Mouse (Mus musculus) ovary, adult 18-20 months (tissue): ENCODE measurements around the gene Ftsj1.

ENCODE experiments used
- DNase-seq: peaks from one replicate; pipeline ENCODE4 v3.0.0; 2022; ENCODE audit warnings: low spot score, mixed read lengths

Gene Ftsj1

DNA sequence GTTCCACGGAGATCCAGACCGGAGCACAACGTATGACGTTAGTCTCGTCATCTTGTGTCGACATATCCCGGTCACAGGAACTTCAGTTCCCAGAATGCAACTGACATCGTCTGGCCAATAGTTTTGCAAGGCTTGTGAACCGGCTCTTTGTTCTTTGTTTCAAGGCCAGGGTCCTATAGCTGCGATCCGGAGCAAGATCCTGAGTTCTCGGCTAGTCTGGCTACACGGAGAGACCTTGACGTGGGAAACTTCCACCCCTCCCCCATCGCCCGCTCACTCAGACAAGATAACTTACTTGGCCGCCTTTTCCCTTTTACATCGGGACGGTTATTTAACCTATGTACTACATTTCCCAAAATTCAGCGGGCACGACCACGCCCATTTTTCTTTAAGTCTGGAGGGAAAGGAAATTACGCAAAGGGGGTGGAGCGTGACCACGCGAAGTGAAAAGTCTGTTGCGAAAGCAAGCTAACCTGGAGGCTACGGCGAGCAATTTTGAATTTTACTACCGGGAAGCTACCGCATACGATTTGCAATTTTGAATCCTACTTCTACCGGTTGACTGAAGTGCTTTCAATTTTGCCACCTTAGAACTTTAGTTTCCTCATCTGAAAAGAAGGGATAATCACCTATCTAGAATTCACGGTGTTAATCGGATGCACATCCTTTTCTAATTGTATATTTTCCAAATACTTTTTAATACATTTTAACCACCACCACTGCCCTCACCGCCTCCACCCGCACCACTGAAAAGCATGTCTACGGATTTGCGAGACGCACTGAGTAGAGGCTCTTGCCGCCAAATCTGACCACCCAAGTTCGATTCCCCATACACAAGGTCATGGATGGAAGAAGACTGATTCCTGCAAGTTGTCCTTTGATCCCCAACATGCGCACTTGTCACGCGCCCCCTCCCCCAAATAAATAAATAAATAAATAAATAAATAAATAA is at the start of gene Ftsj1:
Gene Ftsj1 (minus strand): TSS at position 73 of the 952 bp plus-strand sequence.
- peak; percentile 71 for DNase-seq

DNA sequence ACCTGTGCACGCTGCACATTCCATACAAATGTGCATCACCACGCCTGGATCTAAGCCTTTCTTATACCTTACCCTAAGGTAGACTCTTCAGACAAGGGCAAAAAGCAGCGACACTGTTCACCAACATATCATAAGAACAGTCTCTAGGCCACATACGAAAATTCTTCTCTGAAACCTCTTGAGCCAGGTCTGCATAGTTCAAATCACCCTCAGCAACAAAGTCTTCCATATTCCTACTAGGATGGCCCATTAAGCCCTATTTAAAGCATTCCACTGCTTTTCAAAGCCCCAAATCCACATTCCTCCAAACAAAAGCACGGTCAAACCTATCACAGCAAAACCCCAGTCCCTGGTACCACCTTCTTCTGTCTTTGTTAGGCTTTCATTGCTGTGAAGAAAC is 36.4 kb upstream of the Ftsj1 start:
- no peak for DNase-seq

DNA sequence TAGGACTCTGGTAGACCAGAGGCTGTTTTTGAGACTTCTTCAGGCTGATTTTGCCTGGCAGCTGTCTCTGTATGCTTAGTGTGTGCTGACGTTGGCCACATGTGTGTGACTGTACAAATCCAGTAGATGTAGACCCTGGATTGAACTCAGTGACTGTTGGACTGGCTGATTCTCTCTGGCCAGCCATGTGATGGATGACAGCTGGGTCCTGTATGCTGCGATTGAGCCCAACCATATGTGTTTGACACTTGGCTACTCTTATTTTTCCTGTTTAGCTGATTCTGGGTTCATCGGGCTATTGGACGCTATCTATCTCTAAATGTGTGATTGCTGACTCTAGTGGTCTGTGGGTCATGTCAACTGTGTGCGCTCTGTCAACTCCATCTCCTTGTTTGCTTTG is 21.9 kb upstream of the Ftsj1 start:
- no peak for DNase-seq

DNA sequence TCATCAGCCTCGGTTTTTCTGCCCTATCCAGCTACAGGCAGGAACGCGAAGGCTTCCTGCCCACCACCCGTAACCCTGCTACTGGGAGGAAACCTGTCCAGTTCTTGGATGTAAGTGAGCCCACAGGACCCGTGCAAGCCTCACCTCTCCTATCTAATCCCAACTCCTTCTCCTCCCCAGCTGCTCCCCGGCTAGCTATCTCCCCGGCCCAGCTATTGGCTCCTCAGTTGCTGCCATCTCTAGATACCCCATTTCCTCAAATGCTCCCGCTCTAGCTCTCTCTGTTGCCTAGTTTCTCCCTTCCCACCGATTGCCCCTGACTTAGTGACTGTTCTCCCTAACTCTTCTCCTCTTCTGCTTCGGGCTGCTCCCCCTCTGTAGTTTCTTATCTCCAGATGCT is 19.8 kb upstream of the Ftsj1 start:
- no peak for DNase-seq

DNA sequence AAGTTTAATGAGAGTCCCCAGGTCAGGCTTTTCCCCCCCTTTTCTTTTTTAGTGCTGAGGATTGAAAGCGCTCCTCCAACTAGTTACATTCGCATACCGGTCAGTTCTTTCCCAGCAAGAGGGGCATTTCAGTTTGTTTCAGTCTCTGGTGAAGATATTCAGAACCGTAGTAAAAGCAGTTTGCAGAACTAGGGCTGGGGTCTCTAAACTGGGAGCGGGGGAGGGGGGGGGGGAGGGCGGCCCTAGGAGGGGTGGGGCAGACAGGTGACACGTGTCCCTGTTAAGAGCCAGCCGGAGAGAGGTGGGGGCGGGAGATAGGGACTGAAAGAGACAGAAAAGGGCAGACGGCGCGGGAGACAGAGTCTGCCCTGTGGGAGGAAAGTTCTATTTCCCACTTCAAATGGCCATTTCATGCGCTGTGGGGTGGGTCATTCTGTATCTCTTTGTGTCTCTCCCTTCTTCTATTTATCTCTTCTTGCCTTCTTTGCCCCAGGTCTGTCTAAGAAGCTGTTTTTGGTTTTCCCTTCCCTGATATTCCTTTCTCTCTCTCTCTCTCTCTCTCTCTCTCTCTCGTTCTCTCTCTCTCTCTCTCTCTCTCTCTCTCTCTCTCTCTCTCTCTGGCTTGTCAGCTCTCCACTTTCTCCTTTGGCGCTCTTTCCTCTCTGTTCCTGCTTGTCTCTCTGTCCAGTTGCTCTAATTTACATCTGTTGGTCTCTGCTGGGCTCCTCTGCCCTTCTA is 19.0 kb upstream of the Ftsj1 start, which contains the start of gene Slc38a5:
Gene Slc38a5 (plus strand): TSS at position 51 of the 738 bp plus-strand sequence.
- DNase-seq, result no peak

DNA sequence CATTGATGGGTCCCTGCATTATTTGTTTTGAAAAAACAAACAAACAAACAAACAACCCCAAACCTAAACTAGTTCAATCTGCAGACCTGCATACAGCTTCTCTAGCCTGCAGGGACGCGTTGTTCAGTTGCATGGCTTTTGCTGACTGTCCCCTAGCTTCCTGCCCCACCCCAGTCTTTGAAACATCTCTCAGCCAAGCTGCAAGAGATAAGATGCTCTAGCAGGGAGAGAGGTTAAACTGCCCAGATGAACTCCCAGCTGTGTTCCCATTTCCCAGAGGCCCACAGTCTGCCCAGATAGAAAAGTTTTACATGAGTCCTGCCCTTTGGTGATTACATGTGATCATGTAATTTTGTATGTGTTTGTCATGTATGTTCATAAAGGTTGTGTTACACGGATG is 12.0 kb upstream of the Ftsj1 start:
- no peak for DNase-seq

DNA sequence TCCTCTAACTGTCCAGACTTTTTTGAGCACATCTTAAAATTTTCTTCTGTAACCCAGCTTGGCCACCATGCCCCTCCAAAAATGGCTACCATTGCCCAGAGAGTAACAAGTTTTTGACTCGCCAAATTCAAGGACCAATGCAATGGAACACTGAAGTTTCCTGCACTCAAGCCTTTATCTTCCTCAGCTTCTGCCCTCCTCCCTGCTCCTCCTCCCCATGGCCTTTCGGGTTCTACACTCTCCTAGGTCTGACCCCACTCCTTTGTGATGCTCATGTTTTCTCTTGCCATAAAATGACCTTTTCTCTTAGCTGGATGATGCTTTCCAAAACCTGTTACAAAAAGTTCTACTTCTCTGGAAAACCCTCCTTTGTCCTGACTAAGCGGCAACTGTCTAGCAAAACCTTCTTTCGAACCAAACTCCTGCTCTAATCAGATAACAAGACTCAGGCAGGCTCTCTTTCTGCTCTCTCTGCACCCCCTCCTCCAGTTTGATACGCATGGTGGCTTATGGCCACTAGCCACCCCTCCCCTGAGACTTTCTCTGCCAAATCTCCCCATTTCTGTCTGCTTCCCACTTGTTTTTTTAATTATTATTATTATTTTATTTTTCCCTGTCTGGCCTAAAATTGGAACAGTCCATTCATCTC is 11.1 kb upstream of the Ftsj1 start:
- DNase-seq, result no peak

DNA sequence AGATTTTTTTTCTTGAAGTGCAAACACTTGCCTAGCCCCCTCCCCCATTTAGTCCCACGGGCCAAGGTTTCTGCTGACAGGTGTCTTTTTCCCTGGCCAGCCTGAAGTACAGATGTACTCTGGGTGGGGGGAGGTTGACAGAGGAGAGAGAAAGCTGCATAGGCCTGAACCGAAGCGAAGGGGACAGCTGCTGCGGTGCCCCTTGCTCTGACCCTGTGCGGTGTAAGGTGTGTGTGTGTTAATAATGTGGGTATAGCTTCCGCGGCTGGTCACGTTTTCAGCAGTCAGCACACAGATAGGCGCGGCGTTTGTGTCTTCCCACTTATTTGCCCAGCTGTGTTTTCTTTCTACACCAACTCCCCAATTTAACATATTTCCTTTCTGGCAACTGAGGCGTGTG is 7.3 kb upstream of the Ftsj1 start:
- no peak for DNase-seq

DNA sequence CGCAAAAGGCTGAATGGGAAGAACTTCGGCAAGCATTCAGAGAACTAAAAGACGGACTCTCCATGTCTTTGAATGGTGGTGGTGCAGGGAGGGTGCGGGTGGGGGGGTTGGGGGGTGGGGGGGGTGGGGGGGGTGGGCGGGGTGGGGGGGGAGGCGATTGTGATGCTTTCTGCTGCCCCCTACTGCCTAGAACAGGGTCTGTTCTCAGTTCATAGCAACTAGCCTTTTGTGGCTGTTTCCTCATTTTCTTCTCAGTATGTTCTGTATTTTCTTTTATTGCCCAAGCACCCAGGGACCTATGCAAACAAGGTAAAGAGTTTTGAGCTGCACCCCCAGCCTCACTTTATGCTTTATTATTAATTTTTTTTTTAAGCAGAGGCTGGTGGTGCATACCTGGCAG is 3.6 kb upstream of the Ftsj1 start:
- no peak for DNase-seq

DNA sequence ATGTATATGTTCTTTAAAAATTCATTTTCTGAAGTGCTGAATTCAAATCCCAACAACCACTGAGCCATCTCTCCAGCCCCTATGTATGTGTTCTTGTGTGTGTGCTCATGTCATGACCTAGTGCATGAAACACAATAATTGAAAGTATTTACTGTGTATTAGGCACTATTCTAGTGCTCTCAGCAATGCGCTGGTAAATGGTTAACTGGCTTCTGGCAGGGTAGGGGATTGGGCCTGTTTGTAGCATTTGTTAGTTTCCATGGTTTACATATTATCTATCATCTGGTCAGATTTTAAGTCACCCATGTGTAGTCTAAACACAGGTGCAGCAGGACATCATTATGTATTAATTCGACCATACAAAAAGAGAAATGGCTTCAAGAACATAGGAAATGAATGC is 1.5 kb upstream of the Ftsj1 start:
- DNase-seq, result no peak

DNA sequence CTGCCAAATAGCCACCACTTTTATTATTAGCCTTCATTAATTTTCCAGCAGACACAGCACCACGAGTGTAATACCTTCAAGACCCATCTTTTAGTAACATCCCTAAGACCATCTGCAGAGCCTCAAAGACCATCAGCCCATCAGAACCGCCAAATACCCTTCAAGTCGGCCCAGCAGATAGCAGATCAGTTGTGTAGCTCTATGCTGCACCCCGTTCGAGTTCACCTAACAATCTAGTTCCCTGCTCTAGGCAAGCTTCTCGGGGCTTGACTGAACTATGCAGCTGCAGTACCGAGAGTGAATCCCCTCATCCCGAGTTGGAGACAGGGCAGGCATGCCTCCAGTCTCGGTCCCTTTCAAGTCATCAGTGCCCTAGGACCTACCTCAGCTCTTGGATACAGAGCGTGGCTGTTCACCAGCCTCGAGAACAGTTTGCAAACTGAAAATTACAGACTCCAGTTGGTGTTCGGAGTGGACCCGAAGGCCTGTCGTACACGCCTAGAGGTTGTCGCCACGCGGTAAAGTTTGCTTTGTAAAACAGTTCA is 345 bp downstream of the Ftsj1 start:
- no peak for DNase-seq

DNA sequence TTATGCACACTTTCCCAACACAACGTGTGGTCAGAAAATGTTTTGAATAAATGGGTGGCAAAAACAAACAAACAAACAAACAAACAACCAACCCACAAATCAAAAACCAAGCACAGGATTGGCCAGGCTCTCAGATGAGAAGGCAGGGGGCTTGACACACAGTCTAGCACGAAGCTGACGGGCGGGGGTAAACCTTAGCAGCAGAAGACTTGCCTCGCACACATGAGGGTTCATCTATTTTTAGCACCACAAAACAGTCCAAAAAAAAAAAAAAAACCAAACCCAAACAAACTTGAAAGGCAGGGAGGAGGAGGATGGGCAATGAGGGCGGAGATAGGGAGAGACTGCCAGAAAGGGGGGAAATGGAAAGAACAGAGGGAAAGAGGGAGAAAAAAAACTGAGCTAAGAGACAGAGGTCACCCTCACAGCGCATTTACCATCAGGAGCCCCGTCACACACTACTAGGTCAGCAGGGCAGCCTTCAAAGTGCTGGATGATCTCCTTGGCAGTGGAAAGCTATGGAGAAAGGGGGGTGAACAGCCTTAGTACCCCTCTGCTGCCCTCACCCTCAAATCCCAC is 3.6 kb downstream of the Ftsj1 start:
- DNase-seq, result no peak

DNA sequence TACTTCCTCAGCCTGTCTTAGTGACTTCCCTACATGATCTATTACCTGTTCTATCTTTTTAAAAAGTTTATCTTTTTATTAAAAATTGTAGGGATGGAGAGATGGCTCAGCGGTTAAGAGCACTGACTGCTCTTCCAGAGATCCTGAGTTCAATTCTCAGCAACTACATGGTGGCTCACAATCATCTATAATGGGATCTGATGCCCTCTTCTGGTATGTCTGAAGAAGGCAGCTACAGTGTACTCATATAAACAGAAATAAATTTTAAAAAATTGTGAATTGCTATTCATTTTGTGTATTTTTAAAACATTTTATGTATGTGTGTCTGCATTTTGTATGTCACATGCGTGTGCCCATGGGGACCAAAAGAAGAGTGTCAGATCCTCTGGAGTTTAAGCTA is 4.5 kb downstream of the Ftsj1 start:
- DNase-seq, result no peak

DNA sequence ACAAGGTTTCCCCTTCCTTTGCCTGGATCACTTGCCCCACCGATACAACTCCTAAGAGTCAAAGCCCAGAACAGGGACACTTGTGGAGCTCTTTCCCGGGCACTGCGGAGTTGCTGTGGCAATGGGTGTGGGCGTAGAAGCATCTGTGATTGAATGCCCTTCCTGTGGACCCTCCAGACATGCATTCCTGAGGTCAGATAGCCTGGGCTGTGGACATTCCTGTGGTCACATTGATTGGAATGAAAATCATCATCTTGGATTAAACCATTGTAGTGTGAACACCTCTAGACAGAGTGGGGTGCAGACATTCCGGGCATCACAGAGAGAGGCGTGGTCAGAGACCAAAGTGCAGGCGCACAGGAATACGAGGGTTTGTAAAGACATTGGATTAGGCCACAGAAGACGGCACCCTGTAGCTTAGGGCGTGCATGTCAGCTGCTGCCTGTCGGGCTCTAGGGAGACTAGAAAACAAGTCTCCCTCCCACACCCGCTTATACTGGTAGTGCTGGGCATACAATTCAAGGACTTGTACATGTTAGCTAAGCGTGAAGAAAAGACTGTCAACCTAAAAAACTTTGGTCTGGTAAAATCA is 13.3 kb downstream of the Ftsj1 start:
- DNase-seq, result no peak

DNA sequence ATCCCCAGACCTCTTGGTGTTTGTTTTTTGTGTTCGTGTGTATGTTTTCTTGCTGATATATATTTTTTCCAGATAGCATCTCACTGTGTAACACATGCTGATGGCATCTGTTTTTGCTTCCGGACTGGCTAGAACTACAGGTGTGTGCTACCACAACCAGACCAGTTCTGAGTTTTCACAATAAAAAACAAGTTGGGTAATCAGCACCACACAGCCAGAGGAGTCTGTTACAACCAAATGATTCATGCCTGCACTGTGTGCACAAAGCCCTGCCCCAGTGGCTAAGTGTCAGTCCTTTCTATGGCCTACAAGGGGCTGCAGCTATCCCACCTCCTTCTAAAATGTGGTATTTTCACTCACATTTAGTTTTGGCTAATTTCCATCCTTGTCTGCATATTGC is 15.5 kb downstream of the Ftsj1 start:
- no peak for DNase-seq

DNA sequence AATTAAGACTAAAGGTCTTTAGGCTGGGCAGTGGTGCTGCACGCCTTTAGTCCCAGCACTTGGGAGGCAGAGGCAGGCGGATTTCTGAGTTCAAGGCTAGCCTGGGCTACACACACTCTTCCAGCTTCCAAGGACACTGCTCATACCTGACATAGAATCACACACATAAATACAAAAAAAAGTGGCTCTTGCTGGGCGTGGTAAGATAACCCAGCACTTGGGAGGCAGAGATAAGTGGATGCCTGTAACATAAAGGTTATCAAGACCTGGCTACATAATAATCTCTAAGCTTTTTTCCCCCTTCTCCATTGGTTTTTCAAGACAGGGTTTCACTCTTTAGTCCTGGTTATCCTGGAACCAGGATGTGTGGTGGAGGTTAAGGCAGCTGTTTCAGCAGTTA is 18.6 kb downstream of the Ftsj1 start:
- DNase-seq, result no peak

DNA sequence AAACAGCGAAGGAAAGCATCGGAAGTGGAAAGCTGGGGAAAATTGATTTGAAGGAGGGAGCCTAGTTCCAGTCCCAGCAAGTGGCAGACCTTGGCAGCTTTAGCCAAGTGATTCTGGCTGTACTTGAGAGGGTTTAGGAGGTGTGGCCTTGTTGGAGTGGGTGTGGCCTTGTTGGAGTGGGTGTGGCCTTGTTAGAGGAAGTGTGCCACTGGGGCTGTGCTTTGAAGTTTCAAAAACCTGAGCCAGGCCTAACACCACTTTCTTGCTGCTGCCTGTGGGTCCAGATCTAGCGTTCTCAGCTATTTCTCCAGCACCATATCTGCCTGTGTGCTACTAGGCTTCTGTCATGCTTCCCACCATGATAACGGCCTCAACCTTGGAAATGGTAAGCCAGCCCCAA is 21.9 kb downstream of the Ftsj1 start:
- no peak for DNase-seq

DNA sequence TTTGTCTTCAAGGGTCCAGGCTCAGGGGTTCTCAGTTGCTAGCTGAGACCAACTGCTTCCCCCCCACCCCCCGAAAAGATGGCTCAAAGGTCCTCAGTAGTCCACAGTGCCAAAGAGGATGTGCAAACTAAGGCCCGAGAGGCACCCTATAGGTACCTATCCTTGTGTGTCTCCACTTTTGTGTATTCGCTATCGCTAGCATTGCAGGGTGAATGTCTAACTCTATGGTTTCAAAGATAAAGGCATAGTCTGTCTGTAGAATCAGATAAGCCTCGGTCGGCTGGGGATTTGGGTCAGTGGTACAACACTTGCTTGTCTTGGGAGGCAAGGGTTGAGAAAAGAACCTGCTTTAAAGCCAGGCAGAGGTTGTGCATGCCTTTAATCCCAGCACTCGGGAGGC is 28.7 kb downstream of the Ftsj1 start:
- no peak for DNase-seq

DNA sequence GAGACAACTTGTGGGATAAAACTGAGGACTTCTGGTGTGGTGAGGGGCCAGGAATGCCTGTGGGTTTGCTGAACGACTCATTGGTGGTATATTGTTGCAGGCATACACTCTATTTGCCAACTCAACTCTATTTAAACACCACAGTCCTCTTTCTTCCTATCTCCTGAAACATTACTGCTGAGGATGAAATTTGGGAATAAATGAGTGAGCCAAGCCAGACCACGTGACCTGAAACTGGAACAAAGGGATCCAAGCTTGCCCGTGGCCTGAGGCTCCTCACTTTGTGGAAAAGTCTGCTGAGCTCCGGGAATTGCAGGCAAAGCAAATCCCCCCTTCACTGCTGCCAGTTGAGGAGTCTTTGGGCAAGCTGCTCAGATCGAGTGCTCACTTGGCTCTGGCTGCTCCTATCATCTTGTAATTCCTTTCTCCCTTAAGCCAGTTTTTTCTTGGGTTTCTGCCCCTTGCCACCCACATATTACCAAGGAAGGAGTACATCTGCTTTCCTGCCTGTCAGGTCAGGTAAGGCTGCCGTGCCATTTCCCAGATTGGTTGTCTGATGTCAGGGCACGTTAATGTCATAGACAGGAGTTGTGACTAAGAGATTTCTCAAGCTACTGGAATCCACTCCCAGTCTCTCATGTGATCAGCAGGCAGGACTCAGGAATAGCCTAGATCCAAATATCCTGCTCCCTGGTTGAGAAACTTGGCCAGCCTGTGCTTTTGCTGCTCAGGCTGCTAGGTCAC is 29.4 kb downstream of the Ftsj1 start:
- DNase-seq, result no peak

DNA sequence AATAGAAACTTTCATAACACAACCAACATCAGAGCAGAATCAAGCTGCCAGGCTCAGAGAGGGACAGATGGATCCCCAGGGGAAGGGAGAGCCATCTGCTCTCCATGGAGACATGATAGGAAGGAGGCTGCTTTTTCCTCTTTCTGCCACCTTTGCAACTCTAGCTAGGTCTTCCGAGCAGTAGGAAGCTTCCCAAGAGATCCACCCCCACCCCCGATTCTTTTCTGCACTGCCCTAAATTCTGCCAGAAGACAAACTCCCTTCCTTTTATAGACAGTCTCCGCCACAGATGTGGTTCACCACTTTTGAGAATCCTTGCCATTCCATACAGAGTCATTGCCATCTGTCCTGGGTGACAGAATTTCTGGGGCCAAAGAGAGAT is 29.9 kb downstream of the Ftsj1 start:
- no peak for DNase-seq

DNA sequence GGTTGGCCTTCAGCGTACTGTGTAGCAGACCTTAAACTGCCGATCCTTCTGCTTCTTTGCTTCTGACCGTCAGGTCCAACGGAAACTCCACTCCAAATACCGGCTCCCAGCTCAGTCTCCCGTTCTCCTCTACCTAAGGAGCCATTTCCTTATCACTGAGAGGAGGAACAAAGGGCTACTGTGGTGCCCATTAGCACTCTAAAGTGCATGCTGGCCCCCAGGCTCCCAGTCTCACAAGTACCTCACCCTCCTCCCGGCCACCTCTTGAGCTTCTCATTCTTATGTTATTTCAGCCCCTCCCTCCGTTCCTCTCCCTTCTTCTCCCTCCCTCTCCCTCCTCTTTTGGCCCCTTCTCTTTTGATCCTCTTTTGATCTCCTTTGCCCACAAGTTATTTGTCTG is 32.6 kb downstream of the Ftsj1 start:
- no peak for DNase-seq
